Mouse (Mus musculus) thymus, adult 2 months (tissue): Measurements from ENCODE around the gene Tmem202. TPM values are rescaled to one million over a fixed set of nuclear protein-coding genes. Genes with fewer than 3 reads are reported as not detected.

Source experiments
- DNase-seq: peaks from one replicate; pipeline ENCODE4 v3.0.0; 2021
- H3K27ac ChIP-seq: fragments of 200-500 bp; 2 replicates; pipeline ENCODE4 v1.5.1; 2012; ENCODE audit warnings: low read length, control low read depth; ENCODE audit not compliant: control insufficient read depth, insufficient read depth
- H3K27me3 ChIP-seq: fragments of 200-500 bp; 2 replicates; pipeline ENCODE4 v1.6.1; 2012; ENCODE audit warnings: mild to moderate bottlenecking, low read length, moderate library complexity, mixed read lengths; ENCODE audit not compliant: control insufficient read depth, insufficient read depth
- H3K36me3 ChIP-seq: fragments of 200-500 bp; 2 replicates; pipeline ENCODE4 v1.6.1; 2012; ENCODE audit warnings: mild to moderate bottlenecking, low read length, moderate library complexity; ENCODE audit not compliant: control insufficient read depth, insufficient read depth
- H3K4me1 ChIP-seq: fragments of 200-500 bp; replicated peaks from 2 replicates; pipeline ENCODE4 v1.6.1; 2012; ENCODE audit warnings: low read length; ENCODE audit not compliant: control insufficient read depth, insufficient read depth
- H3K4me3 ChIP-seq: fragments of 200-500 bp; 2 replicates; pipeline ENCODE4 v1.5.1; 2012; ENCODE audit warnings: mild to moderate bottlenecking, low read length, control low read depth, moderate library complexity; ENCODE audit not compliant: control insufficient read depth, insufficient read depth
- CTCF ChIP-seq: fragments of 200-500 bp; IDR thresholded peaks from 2 replicates; pipeline ENCODE4 v1.5.1; 2012; ENCODE audit warnings: mild to moderate bottlenecking, control low read depth, low read length, moderate library complexity, borderline replicate concordance; ENCODE audit not compliant: control insufficient read depth, poor library complexity, insufficient read depth; ENCODE audit errors: extremely low read depth
- POLR2A ChIP-seq: fragments of 200-500 bp; IDR thresholded peaks from 2 replicates; pipeline ENCODE4 v1.6.1; 2012; ENCODE audit warnings: mild to moderate bottlenecking, low read length, control low read depth, moderate library complexity; ENCODE audit not compliant: control insufficient read depth, poor library complexity, insufficient read depth; ENCODE audit errors: extremely low read depth
- WGBS: fragments of 180-500 bp; shearing (Covaris S2); methylation state at CpG from one replicate; pipeline ENCODE4 v1.1.7; 2018; 5-methylcytosine and 5-hydroxymethylcytosine counted together
- polyA plus RNA-seq: library from polyadenylated mRNA; depleted of rRNA; stranded (reverse); fragments of >200 nt; gene quantifications from 2 replicates; pipeline ENCODE4 v1.2.3, GENCODE M21; 2012

Gene Tmem202
- polyA plus RNA-seq, 1 experiment, result 0.35 TPM

DNA sequence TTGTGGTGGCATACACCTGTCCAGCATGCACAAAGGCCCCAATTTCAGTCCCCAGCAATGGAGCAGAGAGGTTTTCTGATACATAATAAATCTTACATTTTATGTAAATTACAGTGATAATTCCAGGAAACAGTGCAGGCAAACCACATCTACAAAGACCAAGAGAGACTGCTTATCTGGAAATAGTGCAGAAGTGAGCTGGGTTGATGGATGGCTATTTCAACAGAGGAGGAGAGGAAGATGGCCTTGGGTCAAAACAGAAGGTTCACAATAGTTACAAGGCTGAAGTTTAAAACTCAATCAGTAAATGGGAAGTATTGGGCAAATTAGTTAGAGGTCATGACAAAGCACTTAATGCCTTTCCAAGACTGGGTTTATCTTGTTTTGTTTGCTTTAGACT is 52.3 kb downstream of the Tmem202 start:
- no peaks in the 10 kb centered on the region for H3K27me3 ChIP-seq
- TF ChIP-seq CTCF, result no peak
- H3K27ac ChIP-seq, result no peak overlapping the region; the same call in 1 of the 2 replicates
- peaks cover 2% of the 10 kb centered on the region; the same call in 1 of the 2 replicates for H3K4me1 ChIP-seq
- DNase-seq, result no peak
- no peak overlapping the region for H3K4me3 ChIP-seq
- H3K36me3 ChIP-seq, result no peaks in the 10 kb centered on the region

DNA sequence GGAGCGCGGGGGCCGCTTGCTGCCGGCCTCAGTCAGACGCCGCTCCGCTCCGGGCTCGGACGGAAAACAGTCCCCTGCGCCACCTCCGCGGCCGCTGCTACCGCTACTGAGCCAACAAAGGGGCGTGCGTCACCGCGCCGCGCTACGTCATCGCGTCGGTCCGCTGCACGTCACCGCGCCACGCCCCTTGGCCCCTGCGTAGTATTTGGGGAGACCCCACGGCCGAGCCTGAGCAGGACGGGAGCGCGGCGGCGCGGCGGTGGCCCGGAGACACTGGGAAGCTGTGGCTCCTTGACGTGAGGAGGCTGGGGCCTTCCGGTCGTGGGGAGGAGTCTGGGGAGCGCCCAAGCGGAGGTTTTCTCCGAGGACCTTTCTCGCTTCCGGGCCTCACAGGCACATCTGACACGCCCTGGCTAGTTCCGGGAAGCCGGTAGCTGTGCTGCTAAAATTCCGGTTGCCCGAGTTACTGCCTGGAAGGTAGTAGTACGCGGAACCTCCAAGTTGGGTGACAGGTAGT is 53.0 kb downstream of the Tmem202 start, which contains the start of gene Arih1:
Gene Arih1, minus strand, starts transcription at position 70 of the 517 bp plus-strand sequence.
- no peaks in the 10 kb centered on the region for H3K36me3 ChIP-seq
- DNase-seq, result peak; percentile 99
- H3K27me3 ChIP-seq, result no peaks in the 10 kb centered on the region
- TF ChIP-seq CTCF (0 out of 2 replicates have a peak, but pooled peaks have one; percentile 55), POLR2A (peak; percentile 94)
- WGBS, result under 1% methylated on average over 49 of the region's 56 CpGs
- H3K4me1 ChIP-seq, result peaks cover 2% of the 10 kb centered on the region; the same call in 1 of the 2 replicates
- H3K4me3 ChIP-seq, result peak within 1 kb of the TSS; percentile 81
- peak within 1 kb of the TSS; percentile 82 for H3K27ac ChIP-seq

DNA sequence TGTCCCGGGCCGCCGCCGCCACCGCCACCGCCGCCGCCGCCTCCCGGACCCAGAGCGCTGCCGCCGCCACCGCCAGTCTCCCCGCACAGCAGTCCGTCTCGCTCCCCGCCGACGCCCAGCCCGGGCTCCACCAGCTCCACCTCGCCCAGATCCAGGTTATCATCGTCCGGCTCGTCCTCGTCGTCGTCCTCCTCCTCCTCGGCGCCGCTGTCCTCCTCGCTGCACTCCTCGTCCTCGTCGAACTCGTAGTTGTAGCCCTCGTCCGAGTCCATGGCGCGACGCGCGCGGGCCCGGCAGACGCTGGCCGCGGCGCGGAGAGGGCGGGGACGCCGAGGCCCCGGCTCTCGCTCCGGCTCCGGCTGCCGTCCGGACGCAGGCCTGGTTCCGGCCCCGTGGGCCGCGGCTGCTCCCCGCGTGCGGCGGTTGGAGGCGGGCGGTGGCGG is 53.5 kb downstream of the Tmem202 start:
- Histone ChIP-seq H3K27me3 (no peaks in the 10 kb centered on the region), H3K4me1 (peaks cover 2% of the 10 kb centered on the region; the same call in 1 of the 2 replicates), H3K4me3 (peak overlapping the region; percentile 81), H3K27ac (peak overlapping the region; percentile 26), H3K36me3 (no peaks in the 10 kb centered on the region)
- no peak for TF ChIP-seq POLR2A
- no peak for TF ChIP-seq CTCF
- DNase-seq, result no peak
- WGBS, result under 1% methylated on average over 63 of the region's 71 CpGs

DNA sequence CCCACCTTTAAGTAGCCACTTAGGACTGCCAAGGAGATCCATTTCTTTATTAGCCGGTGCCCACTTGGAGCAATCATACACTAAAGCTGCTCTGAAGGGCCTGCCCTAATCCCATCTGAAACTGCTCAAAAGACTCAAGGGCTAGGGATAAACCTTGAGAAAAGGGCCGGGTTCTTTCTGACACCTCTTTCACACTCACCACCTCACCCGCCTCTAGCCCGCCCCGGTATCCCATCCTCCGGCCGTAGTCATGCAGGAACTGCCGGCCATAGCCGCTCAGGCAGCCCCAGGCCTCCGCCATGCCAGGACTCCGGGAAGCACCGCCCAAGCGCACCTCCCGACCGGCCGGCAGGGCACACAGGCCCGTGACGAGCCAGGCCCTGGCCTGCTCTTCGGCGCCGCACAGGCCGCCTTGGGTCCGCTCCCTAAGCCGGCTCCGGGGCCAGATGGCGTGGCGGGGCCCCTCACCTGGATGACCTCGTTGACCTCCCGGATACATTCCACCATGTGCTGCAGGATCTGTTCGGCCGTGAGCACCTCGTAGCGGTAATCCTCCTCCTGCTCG is 54.1 kb downstream of the Tmem202 start:
- DNase-seq, result peak; percentile 54
- no peak overlapping the region for H3K27ac ChIP-seq
- peak overlapping the region; percentile 81 for H3K4me3 ChIP-seq
- H3K4me1 ChIP-seq, result peaks cover 2% of the 10 kb centered on the region; the same call in 1 of the 2 replicates
- under 1% methylated on average over 34 of the region's 34 CpGs for WGBS
- no peak for TF ChIP-seq POLR2A
- no peak for TF ChIP-seq CTCF
- H3K36me3 ChIP-seq, result no peaks in the 10 kb centered on the region
- H3K27me3 ChIP-seq, result no peaks in the 10 kb centered on the region

DNA sequence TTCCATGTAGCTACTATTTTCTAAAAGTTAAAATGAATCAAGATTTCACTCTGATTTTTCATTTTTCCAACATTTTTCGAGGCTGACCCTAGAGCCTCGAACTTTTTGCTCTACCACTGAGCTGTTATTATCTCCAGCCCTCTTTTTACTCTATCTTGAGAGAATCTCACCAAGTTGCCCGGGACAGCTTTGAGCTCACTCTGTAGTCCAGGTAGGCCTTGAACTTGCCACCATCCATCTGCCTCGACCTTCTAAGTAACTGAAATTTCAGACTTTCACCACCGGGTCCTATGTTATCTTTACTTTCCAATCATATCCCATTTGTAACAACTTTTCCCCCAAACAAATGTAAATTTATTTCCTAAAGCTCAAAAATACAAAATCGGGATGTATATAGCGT is 54.9 kb downstream of the Tmem202 start:
- WGBS, result 3% methylated on average over 7 of the region's 7 CpGs
- TF ChIP-seq CTCF (no peak), POLR2A (no peak)
- no peak for DNase-seq
- no peaks in the 10 kb centered on the region for H3K36me3 ChIP-seq
- H3K4me1 ChIP-seq, result peaks cover 2% of the 10 kb centered on the region; the same call in 1 of the 2 replicates
- peak overlapping the region; percentile 12; the same call in 1 of the 2 replicates for H3K4me3 ChIP-seq
- no peaks in the 10 kb centered on the region for H3K27me3 ChIP-seq
- H3K27ac ChIP-seq, result no peak overlapping the region

DNA sequence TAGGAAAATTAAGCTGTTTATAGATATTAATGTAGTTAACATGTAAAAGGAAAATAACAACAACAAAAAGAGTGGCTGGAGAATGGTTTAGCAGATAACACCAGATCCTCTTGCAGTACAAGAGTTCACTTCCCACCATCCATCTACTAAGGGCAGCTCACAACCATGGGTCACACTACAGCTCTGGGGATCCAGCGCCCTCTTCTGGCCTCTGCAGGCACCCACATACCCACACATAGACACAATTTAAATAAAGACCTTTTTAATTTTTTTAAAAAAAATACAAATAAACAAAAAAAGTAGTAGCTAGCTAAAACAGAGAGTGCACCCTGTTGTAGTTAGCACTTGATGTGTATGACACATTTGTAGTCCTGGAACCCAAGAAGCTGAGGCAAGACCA is 57.2 kb downstream of the Tmem202 start:
- Histone ChIP-seq H3K36me3 (no peaks in the 10 kb centered on the region), H3K4me3 (no peak overlapping the region), H3K4me1 (peaks cover 2% of the 10 kb centered on the region; the same call in 1 of the 2 replicates), H3K27ac (no peak overlapping the region), H3K27me3 (no peaks in the 10 kb centered on the region)
- WGBS, result 50% methylated on average over 1 of the region's 1 CpGs
- DNase-seq, result peak; percentile 46
- TF ChIP-seq CTCF, result peak; percentile 49; the same call in 1 of the 2 replicates
- no peak for TF ChIP-seq POLR2A
